Mouse (Mus musculus) E14TG2a.4 (cell line): ENCODE results near the gene Ccl21b.
"Not testable (repeated sequence)": the region's sequence is repeated elsewhere in the genome, so short reads cannot be mapped to it uniquely, and the experiment has no call there.

Source experiments
- H3K27me3 ChIP-seq: 2 replicates; pipeline ENCODE4 v1.6.1; 2014; ENCODE audit warnings: low read length, control low read depth; ENCODE audit not compliant: insufficient read depth
- H3K36me3 ChIP-seq: 2 replicates; pipeline ENCODE4 v1.6.1; 2014; ENCODE audit warnings: low read length, control low read depth; ENCODE audit not compliant: insufficient read depth
- H3K4me1 ChIP-seq: replicated peaks from 2 replicates; pipeline ENCODE4 v1.6.1; 2014; ENCODE audit warnings: low read depth, low read length, control low read depth
- H3K4me3 ChIP-seq: replicated peaks from 2 replicates; pipeline ENCODE4 v1.5.1; 2014; ENCODE audit warnings: mild to moderate bottlenecking, low read length
- H3K9me3 ChIP-seq: 2 replicates; pipeline ENCODE4 v1.6.1; 2014; ENCODE audit warnings: low read length, control low read depth

Ccl21b gene

GRCm38 (mm10) chr4:42255467-42255866, at the start of gene Ccl21b:
TSS of gene Ccl21b (plus strand) at chr4:42255767.
- H3K27me3 ChIP-seq, H3K4me1 ChIP-seq, H3K36me3 ChIP-seq, H3K4me3 ChIP-seq, H3K9me3 ChIP-seq: not testable (repeated sequence)

DNA sequence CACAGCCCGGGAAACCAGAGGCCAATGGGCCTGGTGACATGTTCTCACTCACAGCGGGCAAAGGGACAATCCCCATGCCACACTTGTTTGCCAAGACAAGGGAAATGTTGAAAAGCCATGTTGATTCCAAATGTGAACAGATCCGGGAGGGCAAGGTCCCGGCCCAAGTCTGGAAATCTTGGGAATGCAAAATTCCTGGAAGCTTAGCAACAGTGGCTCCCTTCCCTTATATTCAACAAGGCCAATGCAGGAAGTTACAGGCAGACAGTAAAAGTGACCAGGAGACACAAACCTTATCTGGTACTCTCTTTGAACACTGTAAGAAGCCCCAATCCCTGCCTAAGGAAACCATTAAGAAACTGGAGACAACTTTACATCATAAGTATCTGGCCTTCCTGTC, 15.2 kb upstream of the Ccl21b start, which contains the start of gene Gm10600:
Gene Gm10600 (plus strand): TSS at position 301 of the 400 bp plus-strand sequence.
- not testable (repeated sequence) for H3K9me3 ChIP-seq, H3K4me1 ChIP-seq, H3K36me3 ChIP-seq, H3K27me3 ChIP-seq, H3K4me3 ChIP-seq

DNA sequence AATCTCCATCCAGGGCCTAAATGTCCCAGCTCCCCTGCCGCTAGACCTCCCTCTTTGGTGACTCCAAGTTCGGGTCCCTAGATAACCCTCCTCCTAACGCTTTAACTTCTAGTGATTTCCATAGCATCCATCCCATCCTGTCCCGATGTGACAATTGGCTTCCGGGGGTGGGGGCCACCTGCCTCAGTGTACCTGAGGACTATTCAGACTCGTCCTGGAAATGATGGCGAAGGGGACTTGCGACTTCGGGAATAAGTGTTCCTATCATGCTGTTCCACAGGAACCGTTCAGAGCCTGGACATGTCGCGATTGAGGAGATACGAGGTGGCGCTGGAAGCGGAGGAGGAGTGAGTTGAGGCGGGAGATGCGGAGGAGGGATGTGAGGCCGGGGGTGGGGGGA, 38.4 kb downstream of the Ccl21b start, which contains the start of gene Gm21953:
Gene Gm21953 (plus strand): TSS at position 301 of the 400 bp plus-strand sequence.
- H3K4me3 ChIP-seq, H3K36me3 ChIP-seq, H3K27me3 ChIP-seq, H3K4me1 ChIP-seq, H3K9me3 ChIP-seq: not testable (repeated sequence)
